9 mouse cellular contexts compared by ENCODE assay signal in genomic region chr17:91093081-91093875, GRCm38 (mm10). TPM values are rescaled to one million over a fixed set of nuclear protein-coding genes. Genes with fewer than 3 reads are reported as not detected.
DNase-seq lines count a peak whose midpoint lies in the region; ATAC-seq and TF ChIP-seq lines count a peak whose summit lies in the region.
"Had no signal": no experiment of that assay in that cellular context is flagged by ENCODE, and none has a peak within 500 bp of the region (broad histone marks: within the 10 kb centered on the region; RNA-seq: fewer than 3 reads in every experiment).

No protein-coding gene starts in this region.

- H3K36me3 ChIP-seq in hindbrain, embryonic 12.5 days: peaks cover 10% of the 10 kb centered on the region
- peaks cover 8% of the 10 kb centered on the region for H3K36me3 ChIP-seq in midbrain, postnatal 0 days (ENCODE audit: insufficient read depth, low read length)
- H3K36me3 ChIP-seq: embryonic facial prominence, embryonic 15.5 days; lung, embryonic 15.5 days had no signal

- peak overlapping the region; percentile 89 for H3K27ac ChIP-seq in cortical plate, adult 2 months (ENCODE audit: insufficient read depth, low read length)
- H3K27ac ChIP-seq in hindbrain, embryonic 12.5 days: peak overlapping the region; percentile 89
- H3K27ac ChIP-seq in midbrain, postnatal 0 days (ENCODE audit: low read depth, low read length): peak overlapping the region; percentile 92
- no peak overlapping the region for H3K27ac ChIP-seq in gastrocnemius, adult 2 months
- H3K27ac ChIP-seq: embryonic facial prominence, embryonic 15.5 days; lung, embryonic 15.5 days had no signal

- peak; percentile 86 for DNase-seq in brain, embryonic 14.5 days (ENCODE audit: low read depth)
- DNase-seq in midbrain, postnatal 0 days (ENCODE audit: low spot score): peak; percentile 86
- DNase-seq in gastrocnemius, adult 2 months: no peak
- no peak for DNase-seq in embryo, embryonic 10.5 days (ENCODE audit: low spot score)

- no peak for TF ChIP-seq CTCF in brain, embryonic 14.5 days (IDR thresholded peaks at IDR 0.05; ENCODE audit: borderline replicate concordance, extremely low read depth, insufficient read depth, insufficient read length)
- no peak for TF ChIP-seq CTCF in cortical plate, adult 2 months (IDR thresholded peaks at IDR 0.05; ENCODE audit: extremely low read depth, insufficient read depth, low read length)
- TF ChIP-seq CTCF in midbrain, postnatal 0 days (IDR thresholded peaks at IDR 0.05): no peak; the same call in none of the 2 replicates
- no peak for TF ChIP-seq CTCF in gastrocnemius, adult 2 months (IDR thresholded peaks at IDR 0.05)

- H3K4me3 ChIP-seq in cortical plate, adult 2 months (ENCODE audit: insufficient read depth, low read length): peak overlapping the region; percentile 89
- peak overlapping the region; percentile 48 for H3K4me3 ChIP-seq in hindbrain, embryonic 12.5 days
- peak overlapping the region; percentile 62 for H3K4me3 ChIP-seq in midbrain, postnatal 0 days (ENCODE audit: low read depth, low read length)
- no peak overlapping the region for H3K4me3 ChIP-seq in gastrocnemius, adult 2 months

- 27% methylated on average over 11 of the region's 12 CpGs for WGBS in hindbrain, embryonic 12.5 days
- 15% methylated on average over 12 of the region's 12 CpGs for whole genome bisulfite sequencing in midbrain, postnatal 0 days

- no peak for TF ChIP-seq POLR2A in brain, embryonic 14.5 days (IDR thresholded peaks at IDR 0.05; ENCODE audit: borderline replicate concordance, extremely low read depth, insufficient read depth, insufficient read length, poor library complexity, severe bottlenecking)
- no peak for TF ChIP-seq POLR2A in cortical plate, adult 2 months (IDR thresholded peaks at IDR 0.05; ENCODE audit: extremely low read depth, insufficient read depth, low read length)

- H3K4me2 ChIP-seq in hindbrain, embryonic 12.5 days (replicated peaks): peak overlapping the region; percentile 57
- H3K4me2 ChIP-seq in midbrain, postnatal 0 days (ENCODE audit: low read depth, low read length, poor library complexity, severe bottlenecking): peak overlapping the region; percentile 57

- peaks cover 4% of the 10 kb centered on the region for H3K9me3 ChIP-seq in hindbrain, embryonic 12.5 days (replicated peaks)
- H3K9me3 ChIP-seq in midbrain, postnatal 0 days (ENCODE audit: low read length): 0 out of 2 replicates have a peak, but pooled peaks cover 2% of the 10 kb centered on the region
- H3K9me3 ChIP-seq: embryonic facial prominence, embryonic 15.5 days; lung, embryonic 15.5 days had no signal

- H3K9ac ChIP-seq in hindbrain, embryonic 12.5 days: peak overlapping the region; percentile 65
- peak overlapping the region; percentile 71 for H3K9ac ChIP-seq in midbrain, postnatal 0 days (replicated peaks; ENCODE audit: low read length, poor library complexity, severe bottlenecking)
- H3K9ac ChIP-seq: embryonic facial prominence, embryonic 15.5 days; lung, embryonic 15.5 days had no signal

- intact Hi-C loops in gastrocnemius, adult 2 months (cut with DNase I): no loop called here

- ATAC-seq in hindbrain, embryonic 12.5 days (ENCODE audit: low FRiP score): peak; percentile 71
- ATAC-seq in midbrain, postnatal 0 days (ENCODE audit: low FRiP score): peak; percentile 85
- ATAC-seq in megakaryocyte, adult 5-6 weeks (ENCODE audit: poor library complexity, severe bottlenecking): no peak

- H3K27me3 ChIP-seq in hindbrain, embryonic 12.5 days: no peaks in the 10 kb centered on the region
- no peaks in the 10 kb centered on the region for H3K27me3 ChIP-seq in midbrain, postnatal 0 days (ENCODE audit: insufficient read depth, low read length)
- H3K27me3 ChIP-seq: embryonic facial prominence, embryonic 15.5 days; lung, embryonic 15.5 days had no signal

- no peaks in the 10 kb centered on the region; the same call in 1 of the 2 replicates for H3K4me1 ChIP-seq in cortical plate, adult 2 months (ENCODE audit: control insufficient read depth, insufficient read depth, low read length)
- no peaks in the 10 kb centered on the region; the same call in 1 of the 2 replicates for H3K4me1 ChIP-seq in hindbrain, embryonic 12.5 days
- H3K4me1 ChIP-seq in midbrain, postnatal 0 days (ENCODE audit: insufficient read depth, low read length): no peaks in the 10 kb centered on the region
- H3K4me1 ChIP-seq: embryonic facial prominence, embryonic 15.5 days; lung, embryonic 15.5 days had no signal

RNA-seq across cellular contexts. Expression of gene Nrxn1, which starts 0.4 kb away (rescaled TPM):
- 68.4 and 123 TPM in 2 replicates for polyA plus RNA-seq in brain, embryonic 14.5 days (2012; rRNA removed)
- 244 and 266 TPM in 2 replicates for polyA plus RNA-seq in cortical plate, adult 2 months (2012; rRNA removed)
- 48.8 and 52.7 TPM in 2 replicates for polyA plus RNA-seq in hindbrain, embryonic 12.5 days (2016; fragmentation: Nextera tagmentation; extraction: Ambion mirVana)
- total RNA-seq in midbrain, postnatal 0 days (2014; rRNA removed): 472 and 498 TPM in 2 replicates
- 209 and 240 TPM in 2 replicates for polyA plus RNA-seq in midbrain, postnatal 0 days (2015; fragmentation: Nextera tagmentation; extraction: Ambion mirVana)
- 0.18 and 0.39 TPM in 2 replicates for total RNA-seq in megakaryocyte, adult 5-6 weeks (2015)
- 1.5 TPM in 1 of 2 replicates, not detected in the other for total RNA-seq in megakaryocyte, adult 5-6 weeks (2017)
- under 1 TPM; 0.26 to 0.73 TPM for total RNA-seq in gastrocnemius, adult 2 months (2021)

Comparison
In these comparisons a context has a peak if more than half of its experiments do, and no peak if none do; other contexts are left out.
1. DNase-seq: peak in brain, embryonic 14.5 days (single experiment) and midbrain, postnatal 0 days (single experiment); none in gastrocnemius, adult 2 months (single experiment) and embryo, embryonic 10.5 days (single experiment).